Mouse (Mus musculus) inflammation-experienced regulatory T-cells, adult 6 months (primary cell): ENCODE data around the gene Lipo3. TPM values are rescaled to one million over a fixed set of nuclear protein-coding genes. Genes with fewer than 3 reads are reported as not detected.
"Not testable (repeated sequence)": the region's sequence is repeated elsewhere in the genome, so short reads cannot be mapped to it uniquely, and the experiment has no call there.

Experiments
- ATAC-seq: one replicate; pipeline ENCODE4 v1.8.0; 2017
- polyA plus RNA-seq, 3 experiments: library from polyadenylated mRNA; unstranded; fragments of 100-300 nt; shearing (Covaris generic); gene quantifications; one replicate each; pipeline ENCODE4 v1.2.1; 2017

Lipo3 gene
- polyA plus RNA-seq: 10 to 100 TPM in 1 of 3 experiments, 1 to 10 TPM in 2; 6.8 to 11.2 (median 7.5) TPM

- peak; percentile 71 for ATAC-seq
Measured at GRCm38 (mm10) chr19:33761287-33762086, at the start of gene Lipo3. Gene Lipo3, minus strand, starts transcription at chr19:33761951.

GRCm38 (mm10) chr19:33787359-33787758 lies 25.6 kb upstream of the Lipo3 start, which contains the start of gene Lipo1:
Gene Lipo1, minus strand, starts transcription at chr19:33787459.
- not testable (repeated sequence) for ATAC-seq

GRCm38 (mm10) chr19:33786576-33787277 lies 25.0 kb upstream of the Lipo3 start:
- no peak for ATAC-seq

- ATAC-seq: not testable (repeated sequence)
Measured at GRCm38 (mm10) chr19:33751259-33751658, 10.5 kb downstream of the Lipo3 start, which contains the start of gene Lipo2. Gene Lipo2, minus strand, starts transcription at chr19:33751359.

GRCm38 (mm10) chr19:33625152-33625551 lies 136.6 kb downstream of the Lipo3 start, which contains the start of gene Gm8978:
Gene Gm8978, minus strand, starts transcription at chr19:33625252.
- not testable (repeated sequence) for ATAC-seq

- peak; percentile 84 for ATAC-seq
Measured at GRCm38 (mm10) chr19:33589626-33590302, 172.0 kb downstream of the Lipo3 start.

- ATAC-seq: not testable (repeated sequence)
Measured at GRCm38 (mm10) chr19:33568551-33568950, 193.2 kb downstream of the Lipo3 start.

GRCm38 (mm10) chr19:33517680-33518079 lies 244.1 kb downstream of the Lipo3 start, which contains the start of gene Lipo4:
Gene Lipo4, minus strand, starts transcription at chr19:33517780.
- ATAC-seq: no peak

Other genes with a start within 250 kb of the Lipo3 start
- gene Lipo4, start 244.2 kb downstream of the Lipo3 start, polyA plus RNA-seq: not detected
- gene Gm8978, start 136.7 kb downstream of the Lipo3 start, polyA plus RNA-seq: not detected
- gene Lipo2, start 10.6 kb downstream of the Lipo3 start, polyA plus RNA-seq: not detected
- not detected for gene Lipo1, start 25.5 kb upstream of the Lipo3 start, polyA plus RNA-seq
- gene Lipf, start 199.2 kb upstream of the Lipo3 start, polyA plus RNA-seq: not detected
- gene Lipk, start 246.3 kb upstream of the Lipo3 start, polyA plus RNA-seq: not detected